Mouse (Mus musculus): ENCODE data around the gene Nat8f1. TPM values are rescaled to one million over a fixed set of nuclear protein-coding genes. Genes with fewer than 3 reads are reported as not detected.
A peak's percentile ranks its signal among the peaks of the same experiment; 100 is the strongest.
"Not testable (repeated sequence)": the region's sequence is repeated elsewhere in the genome, so short reads cannot be mapped to it uniquely, and the experiment has no call there.

Gene Nat8f1
- polyA plus RNA-seq (2015; fragmentation: Nextera tagmentation; extraction: Ambion mirVana) = 12.0 and 14.0 TPM in 2 replicates

DNA sequence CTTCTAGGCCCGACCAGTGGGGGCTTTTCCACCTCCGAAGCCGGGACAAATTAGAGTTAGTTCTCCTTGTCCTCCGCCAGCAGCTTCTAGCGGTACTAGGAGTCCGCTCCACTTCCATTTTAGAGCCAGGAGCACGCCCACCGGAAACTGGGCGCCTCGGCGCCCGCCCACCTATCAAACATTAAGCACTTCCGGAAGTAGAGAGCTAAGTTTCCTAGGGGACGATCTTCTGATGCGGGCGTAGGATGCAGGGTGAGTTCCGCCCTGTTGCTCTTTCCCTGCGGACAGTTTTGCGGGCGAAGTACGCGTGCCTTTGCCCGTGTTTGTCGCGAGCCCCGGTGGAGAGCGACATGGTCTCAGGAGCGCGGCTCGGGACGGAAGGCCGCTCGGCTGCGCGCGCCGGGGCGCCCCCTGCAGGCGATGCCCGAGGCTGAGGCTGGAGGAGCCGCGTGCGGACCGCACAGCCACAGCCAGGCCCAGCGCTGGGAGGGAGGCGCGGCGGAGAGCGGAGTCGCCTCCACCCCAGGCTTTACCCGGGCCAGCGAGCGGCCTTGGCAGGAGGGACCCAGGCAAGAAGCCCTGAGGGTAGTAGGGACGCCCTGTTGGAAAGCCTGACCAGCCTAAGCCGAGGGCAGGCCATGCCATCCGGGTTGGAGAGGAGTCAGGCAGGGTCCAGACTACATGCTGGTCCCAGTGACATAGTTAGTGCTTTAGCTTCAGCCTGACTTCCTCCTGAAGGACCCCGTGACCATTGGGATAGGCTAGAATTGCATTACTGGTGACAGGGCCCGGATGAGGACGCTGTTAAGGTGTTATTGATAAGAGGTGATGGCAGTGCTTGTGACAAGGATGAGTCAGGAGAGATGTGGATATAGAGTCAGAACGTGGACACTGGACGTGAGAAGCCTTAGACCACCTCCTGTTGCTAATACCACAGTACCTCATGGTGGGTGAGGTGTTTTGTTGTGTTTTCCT is at the start of gene Nat8f1:
TSS of gene Nat8f1 (minus strand) at position 149 of the 975 bp plus-strand sequence.
- H3K36me3 ChIP-seq (ENCODE audit: control insufficient read depth, insufficient read depth, low read length); H3K9me3 ChIP-seq (ENCODE audit: control insufficient read depth, low read length); H3K4me1 ChIP-seq (ENCODE audit: control insufficient read depth, insufficient read depth, low read length); H3K27me3 ChIP-seq (replicated peaks; ENCODE audit: control insufficient read depth, insufficient read depth, low read length): not testable (repeated sequence)
- peak within 1 kb of the TSS; percentile 94 for H3K27ac ChIP-seq (ENCODE audit: low read length)
- H3K4me2 ChIP-seq (ENCODE audit: low read depth, low read length) = peak within 1 kb of the TSS; percentile 76
- peak within 1 kb of the TSS; percentile 70 for H3K4me3 ChIP-seq (ENCODE audit: low read length)
- peak within 1 kb of the TSS; percentile 85 for H3K9ac ChIP-seq (ENCODE audit: low read depth, low read length)
- under 1% methylated on average over 61 of the region's 61 CpGs for WGBS
- peak; percentile 99 for ATAC-seq

DNA sequence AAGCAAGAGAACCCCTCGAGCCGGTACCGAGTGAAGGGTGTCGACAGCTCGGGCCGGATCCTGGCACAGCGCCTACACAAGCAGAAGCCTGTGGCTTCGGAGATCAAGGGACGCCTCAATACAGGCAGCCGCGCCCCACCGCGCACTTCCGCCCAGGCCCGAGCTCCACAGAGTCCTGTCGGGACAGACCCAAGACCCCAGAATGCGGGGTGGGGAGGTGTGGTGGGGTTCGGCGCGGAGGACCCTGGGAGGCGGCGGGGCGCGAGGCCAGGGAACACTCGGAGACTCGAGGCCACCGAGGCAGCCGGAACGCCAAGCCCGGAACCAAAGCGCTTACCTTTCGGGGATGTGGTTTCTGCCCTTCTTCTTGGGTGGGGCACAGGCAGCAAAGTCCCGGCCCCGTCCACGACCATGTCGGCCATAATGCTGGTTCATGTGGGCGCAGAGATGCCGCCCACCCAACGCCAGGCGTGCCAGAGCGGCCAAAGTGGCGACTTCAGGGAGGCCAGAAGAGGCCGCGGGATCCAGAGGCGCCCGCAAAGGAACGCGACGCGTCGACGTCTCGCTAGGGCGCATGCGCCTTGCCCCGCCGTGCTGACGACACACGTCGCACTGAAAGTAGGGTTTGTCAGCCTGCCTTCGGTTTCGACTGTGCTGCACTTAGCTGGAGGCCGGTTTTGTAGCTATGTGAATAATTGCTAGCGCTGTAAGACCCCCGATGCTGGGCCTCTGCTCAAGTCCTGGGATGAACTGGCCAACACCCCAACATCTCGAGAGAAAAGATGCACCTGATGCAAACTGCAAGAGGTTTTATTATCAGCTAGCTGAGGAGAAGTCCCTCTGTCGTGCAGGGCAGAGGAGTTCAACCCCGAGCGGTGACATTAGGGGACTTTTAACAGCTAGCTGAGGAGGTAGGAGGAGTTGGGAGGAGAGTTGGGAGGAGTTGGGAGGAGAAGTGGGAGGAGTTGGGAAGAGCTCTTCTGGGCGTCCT is 45.9 kb upstream of the Nat8f1 start, which contains the start of gene Dusp11:
TSS of gene Dusp11 (minus strand) at position 567 of the 991 bp plus-strand sequence.
- WGBS = under 1% methylated on average over 68 of the region's 70 CpGs

DNA sequence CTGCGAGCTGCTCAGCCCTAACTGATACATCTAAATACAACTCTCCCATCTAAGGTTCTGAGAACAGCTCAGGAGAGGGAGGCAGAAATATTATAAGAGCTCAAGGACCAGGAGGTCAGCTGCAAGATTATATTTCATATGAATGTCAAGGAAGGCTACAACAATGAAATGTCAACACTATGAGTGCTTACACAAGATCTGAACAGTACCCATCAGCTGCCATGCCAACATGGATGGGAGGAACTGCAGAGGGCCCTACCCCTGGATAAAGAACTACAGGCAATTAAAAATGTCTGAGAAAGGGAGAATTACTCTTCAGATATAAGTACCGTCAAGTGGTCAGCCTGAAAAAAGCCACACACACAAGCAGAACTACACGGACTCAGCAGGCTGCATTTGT is 42.1 kb upstream of the Nat8f1 start:
- ATAC-seq = no peak
- H3K4me3 ChIP-seq (ENCODE audit: low read length) = no peak overlapping the region
- peaks cover 10% of the 10 kb centered on the region for H3K4me1 ChIP-seq (ENCODE audit: control insufficient read depth, insufficient read depth, low read length)
- no peak overlapping the region for H3K27ac ChIP-seq (ENCODE audit: low read length)
- H3K4me2 ChIP-seq (ENCODE audit: low read depth, low read length) = no peak overlapping the region
- H3K9me3 ChIP-seq (ENCODE audit: control insufficient read depth, low read length) = no peaks in the 10 kb centered on the region
- WGBS = 82% methylated on average over 3 of the region's 3 CpGs
- H3K36me3 ChIP-seq (ENCODE audit: control insufficient read depth, insufficient read depth, low read length) = peaks cover 5% of the 10 kb centered on the region
- H3K9ac ChIP-seq (ENCODE audit: low read depth, low read length) = no peak overlapping the region
- H3K27me3 ChIP-seq (replicated peaks; ENCODE audit: control insufficient read depth, insufficient read depth, low read length) = no peaks in the 10 kb centered on the region

More for the DNA sequence above, 45.9 kb upstream of the Nat8f1 start, which contains the start of gene Dusp11:
- Histone ChIP-seq H3K27ac (ENCODE audit: low read length) (peak within 1 kb of the TSS; percentile 98), H3K9ac (ENCODE audit: low read depth, low read length) (peak within 1 kb of the TSS; percentile 98), H3K4me2 (ENCODE audit: low read depth, low read length) (peak within 1 kb of the TSS; percentile 77), H3K4me1 (ENCODE audit: control insufficient read depth, insufficient read depth, low read length) (peaks cover 10% of the 10 kb centered on the region), H3K36me3 (ENCODE audit: control insufficient read depth, insufficient read depth, low read length) (no peaks in the 10 kb centered on the region), H3K9me3 (ENCODE audit: control insufficient read depth, low read length) (no peaks in the 10 kb centered on the region), H3K27me3 (replicated peaks; ENCODE audit: control insufficient read depth, insufficient read depth, low read length) (no peaks in the 10 kb centered on the region), H3K4me3 (ENCODE audit: low read length) (peak within 1 kb of the TSS; percentile 84)
- ATAC-seq = peak; percentile 98

DNA sequence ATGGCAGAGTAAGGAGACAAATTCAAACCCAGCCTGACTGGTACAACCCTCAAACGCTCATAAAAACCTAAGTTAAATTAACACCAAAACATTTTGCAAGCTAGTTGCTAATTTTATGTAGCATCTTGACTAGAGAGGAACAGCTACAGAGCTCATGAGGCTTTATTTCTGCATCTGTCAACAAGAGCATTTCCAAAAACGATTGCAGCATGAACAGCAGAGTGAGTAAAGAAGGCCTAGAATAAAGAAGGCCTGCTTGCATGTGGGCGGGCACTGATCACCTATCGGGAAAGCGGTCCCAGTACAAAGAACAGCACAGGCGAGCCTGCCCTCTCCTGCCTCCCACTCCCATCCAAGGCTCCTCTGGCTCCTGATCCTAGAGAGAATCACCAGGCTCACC is 33.1 kb upstream of the Nat8f1 start:
- 80% methylated on average over 6 of the region's 6 CpGs for WGBS
- Histone ChIP-seq H3K27me3 (replicated peaks; ENCODE audit: control insufficient read depth, insufficient read depth, low read length) (no peaks in the 10 kb centered on the region), H3K36me3 (ENCODE audit: control insufficient read depth, insufficient read depth, low read length) (peaks cover 46% of the 10 kb centered on the region), H3K9me3 (ENCODE audit: control insufficient read depth, low read length) (no peaks in the 10 kb centered on the region), H3K4me1 (ENCODE audit: control insufficient read depth, insufficient read depth, low read length) (no peaks in the 10 kb centered on the region), H3K27ac (ENCODE audit: low read length) (no peak overlapping the region), H3K4me2 (ENCODE audit: low read depth, low read length) (no peak overlapping the region), H3K9ac (ENCODE audit: low read depth, low read length) (no peak overlapping the region), H3K4me3 (ENCODE audit: low read length) (no peak overlapping the region)
- no peak for ATAC-seq

DNA sequence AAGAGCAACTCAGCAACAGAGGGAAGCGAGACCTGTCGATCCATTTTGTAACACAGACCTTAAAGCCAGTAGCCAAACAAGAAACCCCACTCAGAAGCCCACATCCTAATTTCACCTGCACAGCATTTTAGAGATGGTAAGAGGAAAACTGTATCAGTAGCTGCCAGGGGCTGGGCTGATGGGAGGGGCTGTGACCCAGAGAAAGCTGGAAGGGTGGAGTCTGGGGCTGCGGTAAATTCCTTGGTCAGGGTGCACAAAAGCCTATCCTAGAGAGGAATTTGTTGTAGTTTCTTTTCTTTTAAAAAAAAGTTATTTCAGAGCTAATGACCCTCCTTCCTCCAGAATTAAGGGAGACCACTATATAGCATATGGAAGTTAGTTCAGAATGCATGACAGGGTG is 27.0 kb upstream of the Nat8f1 start:
- 96% methylated on average over 3 of the region's 3 CpGs for WGBS
- Histone ChIP-seq H3K4me2 (ENCODE audit: low read depth, low read length) (no peak overlapping the region), H3K27ac (ENCODE audit: low read length) (no peak overlapping the region), H3K9ac (ENCODE audit: low read depth, low read length) (no peak overlapping the region), H3K4me1 (ENCODE audit: control insufficient read depth, insufficient read depth, low read length) (peaks cover 2% of the 10 kb centered on the region; the same call in 1 of the 2 replicates), H3K4me3 (ENCODE audit: low read length) (no peak overlapping the region), H3K27me3 (replicated peaks; ENCODE audit: control insufficient read depth, insufficient read depth, low read length) (no peaks in the 10 kb centered on the region), H3K36me3 (ENCODE audit: control insufficient read depth, insufficient read depth, low read length) (peaks cover 23% of the 10 kb centered on the region), H3K9me3 (ENCODE audit: control insufficient read depth, low read length) (no peaks in the 10 kb centered on the region)
- ATAC-seq = no peak

DNA sequence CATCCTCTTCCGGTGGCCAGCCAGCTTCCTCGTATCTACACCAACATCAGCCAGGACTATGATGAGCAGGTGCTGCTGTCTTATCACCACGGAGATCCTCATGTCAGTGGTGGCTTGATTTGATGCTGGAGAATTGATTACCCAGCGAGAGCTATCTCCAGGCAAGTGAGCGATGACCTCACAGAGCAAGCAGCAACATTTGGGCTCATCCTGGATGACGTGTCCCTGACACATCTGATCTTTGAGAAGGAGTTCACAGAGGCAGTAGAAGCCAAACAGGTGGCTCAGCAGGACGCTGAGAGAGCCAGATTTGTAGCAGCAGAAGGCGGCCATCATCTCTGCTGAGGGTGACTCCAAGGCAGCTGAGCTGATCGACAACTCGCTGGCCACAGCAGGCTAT is 23.2 kb upstream of the Nat8f1 start:
- ATAC-seq = no peak
- no peak overlapping the region for H3K4me2 ChIP-seq (ENCODE audit: low read depth, low read length)
- WGBS = 73% methylated on average over 10 of the region's 10 CpGs

DNA sequence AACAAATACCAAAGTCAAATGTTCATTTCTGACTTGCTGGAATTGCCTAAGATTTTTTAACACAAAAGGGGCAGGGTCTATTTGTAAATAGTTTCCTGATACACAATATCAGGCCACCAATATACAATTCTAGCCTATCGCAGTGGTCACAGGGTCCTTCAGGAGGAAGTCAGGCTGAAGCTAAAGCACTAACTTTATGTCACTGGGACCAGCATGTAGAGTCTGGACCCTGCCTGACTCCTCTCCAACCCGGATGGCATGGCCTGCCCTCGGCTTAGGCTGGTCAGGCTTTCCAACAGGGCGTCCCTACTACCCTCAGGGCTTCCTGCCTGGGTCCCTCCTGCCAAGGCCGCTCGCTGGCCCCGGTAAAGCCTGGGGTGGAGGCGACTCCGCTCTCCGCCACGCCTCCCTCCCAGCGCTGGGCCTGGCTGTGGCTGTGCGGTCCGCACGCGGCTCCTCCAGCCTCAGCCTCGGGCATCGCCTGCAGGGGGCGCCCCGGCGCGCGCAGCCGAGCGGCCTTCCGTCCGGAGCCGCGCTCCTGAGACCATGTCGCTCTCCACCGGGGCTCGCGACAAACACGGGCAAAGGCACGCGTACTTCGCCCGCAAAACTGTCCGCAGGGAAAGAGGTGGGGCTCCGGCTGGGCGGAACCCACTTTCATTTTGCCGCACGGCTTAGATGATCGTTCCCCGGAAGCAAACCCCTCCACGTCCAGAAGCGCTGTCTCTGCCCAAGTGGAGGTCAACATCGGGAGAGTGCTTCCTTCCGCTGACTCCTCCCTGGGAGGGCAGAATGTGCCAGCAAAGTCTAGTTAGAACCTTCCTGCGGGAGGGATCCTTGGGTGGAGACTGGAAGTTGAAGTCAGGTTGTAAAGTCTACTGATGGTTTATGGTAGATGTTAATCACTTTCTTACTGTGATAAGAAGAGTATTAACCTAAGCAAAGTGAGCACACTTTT is 21.3 kb upstream of the Nat8f1 start:
- peak overlapping the region; percentile 86 for H3K27ac ChIP-seq (ENCODE audit: low read length)
- 1% methylated on average over 48 of the region's 50 CpGs for WGBS
- not testable (repeated sequence) for H3K27me3 ChIP-seq (replicated peaks; ENCODE audit: control insufficient read depth, insufficient read depth, low read length); H3K36me3 ChIP-seq (ENCODE audit: control insufficient read depth, insufficient read depth, low read length); H3K4me1 ChIP-seq (ENCODE audit: control insufficient read depth, insufficient read depth, low read length); H3K9me3 ChIP-seq (ENCODE audit: control insufficient read depth, low read length)
- peak overlapping the region; percentile 50 for H3K4me3 ChIP-seq (ENCODE audit: low read length)
- peak; percentile 97 for ATAC-seq
- H3K4me2 ChIP-seq (ENCODE audit: low read depth, low read length) = peak overlapping the region; percentile 68
- peak overlapping the region; percentile 75 for H3K9ac ChIP-seq (ENCODE audit: low read depth, low read length)

More for the DNA sequence above, 23.2 kb upstream of the Nat8f1 start:
- Histone ChIP-seq H3K9ac (ENCODE audit: low read depth, low read length) (no peak overlapping the region), H3K27ac (ENCODE audit: low read length) (no peak overlapping the region), H3K4me3 (ENCODE audit: low read length) (no peak overlapping the region), H3K36me3 (ENCODE audit: control insufficient read depth, insufficient read depth, low read length) (peaks cover 4% of the 10 kb centered on the region; the same call in 1 of the 2 replicates), H3K27me3 (replicated peaks; ENCODE audit: control insufficient read depth, insufficient read depth, low read length) (no peaks in the 10 kb centered on the region), H3K4me1 (ENCODE audit: control insufficient read depth, insufficient read depth, low read length) (peaks cover 7% of the 10 kb centered on the region; the same call in 1 of the 2 replicates), H3K9me3 (ENCODE audit: control insufficient read depth, low read length) (no peaks in the 10 kb centered on the region)

DNA sequence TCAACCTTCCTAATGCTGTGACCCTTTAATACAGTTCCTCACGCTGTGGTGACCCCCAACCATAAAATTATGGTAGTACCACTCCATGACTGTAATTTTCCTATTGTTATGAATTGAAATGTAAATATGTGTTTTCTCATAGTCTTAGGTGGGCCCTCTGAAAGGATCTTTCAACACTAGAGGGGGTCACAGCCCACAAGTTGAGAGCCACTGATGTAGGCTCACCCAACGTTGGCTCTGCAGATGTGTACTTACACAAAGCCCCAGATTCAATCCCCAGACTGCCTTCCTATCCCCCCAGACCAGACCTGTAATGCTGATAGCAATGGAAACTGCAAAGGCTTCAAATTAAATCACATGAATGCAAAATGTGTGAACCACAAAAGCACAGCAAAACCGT is 20.2 kb upstream of the Nat8f1 start:
- H3K4me1 ChIP-seq (ENCODE audit: control insufficient read depth, insufficient read depth, low read length) = peaks cover 7% of the 10 kb centered on the region; the same call in 1 of the 2 replicates
- no peaks in the 10 kb centered on the region for H3K36me3 ChIP-seq (ENCODE audit: control insufficient read depth, insufficient read depth, low read length)
- 72% methylated on average over 3 of the region's 3 CpGs for WGBS
- H3K4me2 ChIP-seq (ENCODE audit: low read depth, low read length) = no peak overlapping the region
- no peak overlapping the region for H3K9ac ChIP-seq (ENCODE audit: low read depth, low read length)
- H3K27ac ChIP-seq (ENCODE audit: low read length) = no peak overlapping the region
- no peaks in the 10 kb centered on the region for H3K27me3 ChIP-seq (replicated peaks; ENCODE audit: control insufficient read depth, insufficient read depth, low read length)
- ATAC-seq = no peak
- no peaks in the 10 kb centered on the region for H3K9me3 ChIP-seq (ENCODE audit: control insufficient read depth, low read length)
- no peak overlapping the region for H3K4me3 ChIP-seq (ENCODE audit: low read length)
